9 mouse cellular contexts compared by ENCODE assay signal in the genomic region with DNA sequence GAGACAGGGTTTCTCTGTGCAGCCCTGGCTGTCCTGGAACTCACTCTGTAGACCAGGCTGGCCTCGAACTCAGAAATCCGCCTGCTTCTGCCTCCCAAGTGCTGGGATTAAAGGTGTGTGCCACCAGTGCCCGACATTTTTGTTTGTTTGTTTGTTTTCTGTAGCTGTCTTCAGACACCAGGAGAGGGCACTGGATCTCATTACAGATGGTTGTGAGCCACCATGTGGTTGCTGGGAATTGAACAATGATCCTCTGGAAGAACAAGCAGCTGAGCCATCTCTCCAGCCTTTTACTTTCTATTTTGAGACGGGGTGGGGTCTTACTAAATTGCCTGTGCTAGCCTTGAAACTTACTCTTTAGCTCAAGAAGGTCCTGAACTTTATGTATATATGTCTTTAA. TPM values are rescaled to one million over a fixed set of nuclear protein-coding genes. Genes with fewer than 3 reads are reported as not detected.
DNase-seq lines count a peak whose midpoint lies in the region; ATAC-seq and TF ChIP-seq lines count a peak whose summit lies in the region.
"Not testable (repeated sequence)": the region's sequence is repeated elsewhere in the genome, so short reads cannot be mapped to it uniquely, and the experiment has no call there.
"Had no signal": no experiment of that assay in that cellular context is flagged by ENCODE, and none has a peak within 500 bp of the region (broad histone marks: within the 10 kb centered on the region; RNA-seq: fewer than 3 reads in every experiment).

No protein-coding gene starts in this region.

- not testable (repeated sequence) for H3K9me3 ChIP-seq in E14TG2a.4 (ENCODE audit: low read length); heart, embryonic 13.5 days; liver, embryonic 11.5 days (ENCODE audit: control insufficient read depth, low read length); lung, embryonic 14.5 days (ENCODE audit: low read depth, low read length); neural tube, embryonic 15.5 days (replicated peaks)

- DNase-seq in R1 (ENCODE audit: low read depth, low spot score) = peak; percentile 62
- DNase-seq in heart, adult 11 months = peak; percentile 53
- peak; percentile 9 for DNase-seq in induced T-regulatory cell, adult 2 months (ENCODE audit: low read depth)
- DNase-seq in liver, embryonic 11.5 days (ENCODE audit: low spot score); lung, embryonic 14.5 days: not testable (repeated sequence)

- H3K27me3 ChIP-seq in E14TG2a.4 (ENCODE audit: insufficient read depth, low read length); heart, embryonic 13.5 days (replicated peaks); liver, embryonic 11.5 days (replicated peaks; ENCODE audit: control insufficient read depth, insufficient read depth, low read length); lung, embryonic 14.5 days (ENCODE audit: insufficient read depth, low read length); neural tube, embryonic 15.5 days (replicated peaks): not testable (repeated sequence)

- peak overlapping the region; percentile 69 for H3K4me2 ChIP-seq in heart, embryonic 13.5 days
- H3K4me2 ChIP-seq in liver, embryonic 11.5 days = peak overlapping the region; percentile 74; the same call in 1 of the 2 replicates
- H3K4me2 ChIP-seq in lung, embryonic 14.5 days = not testable (repeated sequence)
- 0 out of 2 replicates have a peak overlapping the region, but pooled peaks have one; percentile 84 for H3K4me2 ChIP-seq in neural tube, embryonic 15.5 days

- H3K4me3 ChIP-seq in E14TG2a.4 (replicated peaks; ENCODE audit: low read length) = peak overlapping the region; percentile 99
- not testable (repeated sequence) for H3K4me3 ChIP-seq in heart, embryonic 13.5 days; liver, embryonic 11.5 days (ENCODE audit: low read depth, low read length); neural tube, embryonic 15.5 days (replicated peaks)
- 0 out of 2 replicates have a peak overlapping the region, but pooled peaks have one; percentile 85 for H3K4me3 ChIP-seq in lung, embryonic 14.5 days (ENCODE audit: low read depth, low read length)

- ATAC-seq in heart, embryonic 13.5 days (ENCODE audit: extremely low read depth, insufficient number of reproducible peaks, low FRiP score, low TSS enrichment); liver, embryonic 11.5 days (replicated peaks; ENCODE audit: low FRiP score); lung, embryonic 14.5 days (ENCODE audit: insufficient read depth); neural tube, embryonic 15.5 days (ENCODE audit: low FRiP score): not testable (repeated sequence)

- H3K4me1 ChIP-seq in E14TG2a.4 (replicated peaks; ENCODE audit: low read depth, low read length) = peaks cover 58% of the 10 kb centered on the region
- peaks cover 51% of the 10 kb centered on the region for H3K4me1 ChIP-seq in heart, embryonic 13.5 days
- peaks cover 16% of the 10 kb centered on the region for H3K4me1 ChIP-seq in liver, embryonic 11.5 days (replicated peaks; ENCODE audit: control insufficient read depth, insufficient read depth, low read length)
- not testable (repeated sequence) for H3K4me1 ChIP-seq in lung, embryonic 14.5 days (ENCODE audit: insufficient read depth)
- H3K4me1 ChIP-seq in neural tube, embryonic 15.5 days = peaks cover 22% of the 10 kb centered on the region

- WGBS in heart, embryonic 13.5 days = 87% methylated on average over 4 of the region's 4 CpGs
- 85% methylated on average over 4 of the region's 4 CpGs for WGBS in liver, embryonic 11.5 days
- WGBS in lung, embryonic 14.5 days = 88% methylated on average over 4 of the region's 4 CpGs
- 96% methylated on average over 4 of the region's 4 CpGs for WGBS in neural tube, embryonic 15.5 days

- peak overlapping the region; percentile 94; the same call in 1 of the 2 replicates for H3K9ac ChIP-seq in heart, embryonic 13.5 days
- not testable (repeated sequence) for H3K9ac ChIP-seq in liver, embryonic 11.5 days (ENCODE audit: low read depth, low read length); lung, embryonic 14.5 days; neural tube, embryonic 15.5 days (replicated peaks)

- peak overlapping the region; percentile 2; the same call in 1 of the 2 replicates for H3K27ac ChIP-seq in heart, embryonic 13.5 days (replicated peaks)
- H3K27ac ChIP-seq in liver, embryonic 11.5 days (ENCODE audit: low read depth, low read length); lung, embryonic 14.5 days (ENCODE audit: low read depth); neural tube, embryonic 15.5 days (replicated peaks): not testable (repeated sequence)

- TF ChIP-seq CTCF in E14TG2a.4 (conservative IDR thresholded peaks at IDR 0.05; ENCODE audit: low read length); lung, embryonic 14.5 days (IDR thresholded peaks at IDR 0.05; ENCODE audit: low read depth): not testable (repeated sequence)

- peaks cover 35% of the 10 kb centered on the region for H3K36me3 ChIP-seq in E14TG2a.4 (ENCODE audit: insufficient read depth, low read length)
- peaks cover 41% of the 10 kb centered on the region for H3K36me3 ChIP-seq in heart, embryonic 13.5 days
- H3K36me3 ChIP-seq in liver, embryonic 11.5 days (ENCODE audit: control insufficient read depth, insufficient read depth, low read length) = peaks cover 12% of the 10 kb centered on the region
- peaks cover 28% of the 10 kb centered on the region for H3K36me3 ChIP-seq in lung, embryonic 14.5 days (ENCODE audit: insufficient read depth)
- peaks cover 12% of the 10 kb centered on the region for H3K36me3 ChIP-seq in neural tube, embryonic 15.5 days

RNA-seq across cellular contexts. Expression of gene Cdk7, which starts 2.2 kb away (rescaled TPM):
- polyA plus RNA-seq in heart, embryonic 13.5 days (2015; fragmentation: Nextera tagmentation; extraction: Ambion mirVana) = 64.1 and 69.7 TPM in 2 replicates
- polyA plus RNA-seq in liver, embryonic 11.5 days (2014; fragmentation: Nextera tagmentation; extraction: Ambion mirVana) = 92.0 and 97.2 TPM in 2 replicates
- 99.9 and 106 TPM in 2 replicates for polyA plus RNA-seq in lung, embryonic 14.5 days (2014; fragmentation: Nextera tagmentation; extraction: Ambion mirVana)
- polyA plus RNA-seq in neural tube, embryonic 15.5 days (2015; fragmentation: Nextera tagmentation; extraction: Ambion mirVana) = 40.2 and 50.5 TPM in 2 replicates

RNA-seq across cellular contexts. Expression of gene Mrps36, which starts 15.9 kb away (rescaled TPM):
- 236 and 248 TPM in 2 replicates for polyA plus RNA-seq in heart, embryonic 13.5 days (2015; fragmentation: Nextera tagmentation; extraction: Ambion mirVana)
- 238 and 241 TPM in 2 replicates for polyA plus RNA-seq in liver, embryonic 11.5 days (2014; fragmentation: Nextera tagmentation; extraction: Ambion mirVana)
- polyA plus RNA-seq in lung, embryonic 14.5 days (2014; fragmentation: Nextera tagmentation; extraction: Ambion mirVana) = 166 and 178 TPM in 2 replicates
- polyA plus RNA-seq in neural tube, embryonic 15.5 days (2015; fragmentation: Nextera tagmentation; extraction: Ambion mirVana) = 164 and 168 TPM in 2 replicates

RNA-seq across cellular contexts. Expression of gene Cenph, which starts 47.2 kb away (rescaled TPM):
- polyA plus RNA-seq in heart, embryonic 13.5 days (2015; fragmentation: Nextera tagmentation; extraction: Ambion mirVana) = 19.2 and 20.4 TPM in 2 replicates
- polyA plus RNA-seq in liver, embryonic 11.5 days (2014; fragmentation: Nextera tagmentation; extraction: Ambion mirVana) = 73.0 and 77.5 TPM in 2 replicates
- polyA plus RNA-seq in lung, embryonic 14.5 days (2014; fragmentation: Nextera tagmentation; extraction: Ambion mirVana) = 45.0 and 47.9 TPM in 2 replicates
- polyA plus RNA-seq in neural tube, embryonic 15.5 days (2015; fragmentation: Nextera tagmentation; extraction: Ambion mirVana) = 5.9 and 11.2 TPM in 2 replicates

RNA-seq across cellular contexts. Expression of gene Ccnb1, which starts 57.8 kb away (rescaled TPM):
- 191 and 222 TPM in 2 replicates for polyA plus RNA-seq in heart, embryonic 13.5 days (2015; fragmentation: Nextera tagmentation; extraction: Ambion mirVana)
- polyA plus RNA-seq in liver, embryonic 11.5 days (2014; fragmentation: Nextera tagmentation; extraction: Ambion mirVana) = 343 and 384 TPM in 2 replicates
- 329 and 358 TPM in 2 replicates for polyA plus RNA-seq in lung, embryonic 14.5 days (2014; fragmentation: Nextera tagmentation; extraction: Ambion mirVana)
- 28.1 and 74.7 TPM in 2 replicates for polyA plus RNA-seq in neural tube, embryonic 15.5 days (2015; fragmentation: Nextera tagmentation; extraction: Ambion mirVana)

RNA-seq across cellular contexts. Expression of gene Ccdc125, which starts 59.0 kb away (rescaled TPM):
- polyA plus RNA-seq in heart, embryonic 13.5 days (2015; fragmentation: Nextera tagmentation; extraction: Ambion mirVana) = 3.8 and 4.1 TPM in 2 replicates
- polyA plus RNA-seq in liver, embryonic 11.5 days (2014; fragmentation: Nextera tagmentation; extraction: Ambion mirVana) = 8.1 and 8.8 TPM in 2 replicates
- polyA plus RNA-seq in lung, embryonic 14.5 days (2014; fragmentation: Nextera tagmentation; extraction: Ambion mirVana) = 9.1 and 11.1 TPM in 2 replicates
- 1.5 and 3.7 TPM in 2 replicates for polyA plus RNA-seq in neural tube, embryonic 15.5 days (2015; fragmentation: Nextera tagmentation; extraction: Ambion mirVana)
- polyA plus RNA-seq: erythroblast, embryonic 14.5 days had no signal
